ENCODE assay signal across 8 mouse cellular contexts in the genomic region with DNA sequence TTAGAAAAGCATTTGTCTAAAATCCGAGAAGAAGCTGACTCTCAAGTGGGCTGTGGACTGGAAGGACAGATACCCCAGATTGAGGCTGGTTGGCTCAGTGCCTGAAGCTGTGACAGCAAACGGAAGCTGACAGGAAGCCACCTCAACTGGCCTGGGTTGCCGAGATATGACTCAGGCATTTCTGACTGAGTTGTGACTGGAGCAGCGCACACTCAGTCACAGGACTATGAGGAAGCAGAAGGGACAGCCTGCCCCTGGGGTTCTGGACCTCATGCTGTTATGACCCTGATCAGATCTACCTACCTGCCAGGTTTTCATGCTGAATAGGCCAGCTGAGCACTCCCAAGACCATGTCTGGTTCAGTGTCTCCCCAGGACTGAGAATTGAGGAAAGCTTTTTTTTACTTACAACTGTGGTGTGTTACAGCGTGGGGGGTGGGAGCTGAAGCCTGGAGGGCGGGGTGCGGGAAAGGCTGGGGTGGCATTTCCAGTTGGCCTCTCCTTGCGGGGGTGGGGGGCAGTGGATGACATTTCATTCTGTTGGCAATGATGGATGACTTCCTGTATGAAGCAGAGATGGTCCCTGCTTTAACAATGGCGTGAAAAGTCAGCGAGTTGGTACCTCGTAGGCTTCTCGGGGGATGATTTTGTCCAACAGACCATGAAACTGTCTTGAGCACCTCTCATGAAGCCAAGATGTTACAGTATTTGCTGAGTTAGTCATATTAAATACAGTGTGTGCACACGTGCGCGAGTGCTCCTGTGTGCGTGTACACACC. TPM values are rescaled to one million over a fixed set of nuclear protein-coding genes. Genes with fewer than 3 reads are reported as not detected.
DNase-seq lines count a peak whose midpoint lies in the region; ATAC-seq lines count a peak whose summit lies in the region.

No protein-coding gene starts in this region.

- DNase-seq in A20 (ENCODE audit: low read depth, low spot score), result peak; percentile 82
- peak; percentile 38 for DNase-seq in NIH3T3 (ENCODE audit: low read depth)
- DNase-seq in cerebellum, postnatal 14 days, result peak; percentile 67 to 84
- peak; percentile 82 to 88 for DNase-seq in lung, adult 18-20 months
- peak; percentile 24 for DNase-seq in spleen, adult 12 weeks (ENCODE audit: low spot score)
- DNase-seq in forebrain, embryonic 10.5 days (ENCODE audit: extremely low spot score, low spot score), result no peak

- H3K4me3 ChIP-seq in heart, embryonic 16.5 days (ENCODE audit: low read length), result no peak overlapping the region
- H3K4me3 ChIP-seq in kidney, embryonic 16.5 days (ENCODE audit: low read length), result no peak overlapping the region
- no peak overlapping the region for H3K4me3 ChIP-seq in forebrain, embryonic 10.5 days

- peak; percentile 73; the same call in 1 of the 2 replicates for ATAC-seq in heart, embryonic 16.5 days (replicated peaks; ENCODE audit: extremely low read depth, insufficient read depth, low FRiP score)
- ATAC-seq in kidney, embryonic 16.5 days (ENCODE audit: low FRiP score, low TSS enrichment), result peak; percentile 62

- H3K27ac ChIP-seq in heart, embryonic 16.5 days (ENCODE audit: low read length), result no peak overlapping the region
- peak overlapping the region; percentile 85 for H3K27ac ChIP-seq in kidney, embryonic 16.5 days (ENCODE audit: low read length)
- no peak overlapping the region for H3K27ac ChIP-seq in forebrain, embryonic 10.5 days

- H3K4me1 ChIP-seq in heart, embryonic 16.5 days (ENCODE audit: control insufficient read depth, insufficient read depth, low read length), result peaks cover 15% of the 10 kb centered on the region
- H3K4me1 ChIP-seq in kidney, embryonic 16.5 days (ENCODE audit: insufficient read depth, low read length), result peaks cover 38% of the 10 kb centered on the region
- peaks cover 17% of the 10 kb centered on the region for H3K4me1 ChIP-seq in forebrain, embryonic 10.5 days

- H3K9ac ChIP-seq in heart, embryonic 16.5 days (ENCODE audit: low read length), result no peak overlapping the region
- no peak overlapping the region for H3K9ac ChIP-seq in kidney, embryonic 16.5 days (replicated peaks; ENCODE audit: low read length)

- peaks cover 18% of the 10 kb centered on the region for H3K36me3 ChIP-seq in heart, embryonic 16.5 days (ENCODE audit: control insufficient read depth, insufficient read depth)
- peaks cover 21% of the 10 kb centered on the region for H3K36me3 ChIP-seq in kidney, embryonic 16.5 days (ENCODE audit: insufficient read depth, low read length)
- peaks cover 56% of the 10 kb centered on the region for H3K36me3 ChIP-seq in forebrain, embryonic 10.5 days (replicated peaks)

- 48% methylated on average over 16 of the region's 16 CpGs for WGBS in heart, embryonic 16.5 days
- WGBS in kidney, embryonic 16.5 days, result 33% methylated on average over 16 of the region's 16 CpGs
- WGBS in forebrain, embryonic 10.5 days, result 90% methylated on average over 16 of the region's 16 CpGs

- no peak overlapping the region for H3K4me2 ChIP-seq in heart, embryonic 16.5 days (ENCODE audit: low read depth, low read length)
- peak overlapping the region; percentile 36 for H3K4me2 ChIP-seq in kidney, embryonic 16.5 days (replicated peaks; ENCODE audit: low read depth, low read length)

- H3K27me3 ChIP-seq in heart, embryonic 16.5 days (ENCODE audit: control insufficient read depth, insufficient read depth, low read length), result no peaks in the 10 kb centered on the region
- H3K27me3 ChIP-seq in kidney, embryonic 16.5 days (ENCODE audit: insufficient read depth, low read length), result no peaks in the 10 kb centered on the region
- no peaks in the 10 kb centered on the region for H3K27me3 ChIP-seq in forebrain, embryonic 10.5 days (ENCODE audit: poor library complexity, severe bottlenecking)

- H3K9me3 ChIP-seq in heart, embryonic 16.5 days (replicated peaks; ENCODE audit: control insufficient read depth, low read length), result no peaks in the 10 kb centered on the region
- H3K9me3 ChIP-seq in kidney, embryonic 16.5 days (ENCODE audit: low read length), result no peaks in the 10 kb centered on the region
- H3K9me3 ChIP-seq in forebrain, embryonic 10.5 days, result no peaks in the 10 kb centered on the region

RNA-seq across cellular contexts. Expression of a gene that starts 30.6 kb away (rescaled TPM):
- polyA plus RNA-seq in heart, embryonic 16.5 days (2015; fragmentation: Nextera tagmentation; extraction: Ambion mirVana), result 36.3 and 37.4 TPM in 2 replicates
- 74.7 and 75.4 TPM in 2 replicates for polyA plus RNA-seq in kidney, embryonic 16.5 days (2015; fragmentation: Nextera tagmentation; extraction: Ambion mirVana)
- 54.5 and 61.6 TPM in 2 replicates for polyA plus RNA-seq in forebrain, embryonic 10.5 days (2016; fragmentation: Nextera tagmentation; extraction: Ambion mirVana)

RNA-seq across cellular contexts. Expression of a gene that starts 43.8 kb away (rescaled TPM):
- polyA plus RNA-seq in heart, embryonic 16.5 days (2015; fragmentation: Nextera tagmentation; extraction: Ambion mirVana), result 52.6 and 56.7 TPM in 2 replicates
- 106 and 107 TPM in 2 replicates for polyA plus RNA-seq in kidney, embryonic 16.5 days (2015; fragmentation: Nextera tagmentation; extraction: Ambion mirVana)
- 118 TPM in 2 replicates for polyA plus RNA-seq in forebrain, embryonic 10.5 days (2016; fragmentation: Nextera tagmentation; extraction: Ambion mirVana)
